Mouse (Mus musculus): ENCODE results near the gene Nav2.

Nav2 gene

DNA sequence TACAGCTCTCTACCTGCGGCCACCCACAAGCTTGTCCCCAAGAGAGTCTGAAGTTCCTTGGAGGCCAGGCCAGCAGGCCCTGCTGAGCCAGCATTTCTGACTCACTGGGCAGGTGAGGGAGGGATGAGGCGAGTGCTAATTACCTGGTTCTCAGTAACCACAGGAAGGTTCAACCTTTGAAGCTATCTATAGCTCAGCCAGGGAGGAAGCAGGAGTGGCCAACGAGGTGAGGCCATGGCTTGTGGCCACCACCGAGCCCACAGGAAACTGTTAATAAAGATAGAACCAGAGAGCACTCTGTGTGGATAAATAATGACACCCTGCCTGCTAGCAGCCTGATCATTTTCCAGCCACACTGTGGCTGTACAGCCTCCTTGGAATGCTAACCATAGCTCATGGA, 294.5 kb downstream of the Nav2 start:
- no peak for DNase-seq (ENCODE audit: low spot score in 2 of 2)

DNA sequence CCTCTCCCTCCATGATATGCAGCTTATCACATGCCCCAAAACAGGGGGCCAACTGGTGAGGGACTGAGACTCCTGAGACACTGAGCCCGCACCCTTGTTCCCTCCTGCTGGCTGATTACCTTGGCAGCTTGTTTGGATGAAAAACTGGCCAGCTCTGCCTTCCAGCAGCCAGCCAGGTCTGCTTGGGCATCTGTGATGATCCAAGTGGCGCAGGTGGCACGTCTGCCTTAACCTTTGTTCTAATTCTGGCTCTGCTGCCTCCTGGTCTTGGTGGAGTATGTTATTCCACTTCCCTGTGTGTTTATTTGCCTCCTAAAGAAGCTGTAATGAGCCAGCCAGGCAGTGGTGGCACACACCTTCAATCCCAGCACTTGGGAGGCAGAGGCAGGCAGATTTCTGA, 296.3 kb downstream of the Nav2 start:
- DNase-seq (ENCODE audit: low spot score in 2 of 2): no peak

DNA sequence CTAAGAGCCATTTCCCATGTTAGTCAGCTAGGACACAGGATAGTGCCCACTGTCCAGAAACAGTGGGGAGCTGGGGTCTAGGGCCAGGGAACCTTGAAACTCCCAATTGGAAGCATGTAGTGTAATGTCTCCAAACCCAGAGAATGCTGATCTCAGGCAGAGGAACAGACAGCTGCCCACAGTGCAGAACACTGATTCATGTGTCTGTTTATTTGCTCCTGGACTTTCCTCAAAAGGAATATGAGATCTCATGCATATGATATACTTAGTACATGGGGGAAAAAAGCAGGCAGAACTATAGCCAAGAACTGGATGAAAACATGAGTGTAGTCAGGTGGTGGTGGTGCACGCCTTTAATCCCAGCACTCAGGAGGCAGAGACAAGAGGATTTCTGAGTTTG, 297.0 kb downstream of the Nav2 start:
- no peak for DNase-seq (ENCODE audit: low spot score in 2 of 2)

DNA sequence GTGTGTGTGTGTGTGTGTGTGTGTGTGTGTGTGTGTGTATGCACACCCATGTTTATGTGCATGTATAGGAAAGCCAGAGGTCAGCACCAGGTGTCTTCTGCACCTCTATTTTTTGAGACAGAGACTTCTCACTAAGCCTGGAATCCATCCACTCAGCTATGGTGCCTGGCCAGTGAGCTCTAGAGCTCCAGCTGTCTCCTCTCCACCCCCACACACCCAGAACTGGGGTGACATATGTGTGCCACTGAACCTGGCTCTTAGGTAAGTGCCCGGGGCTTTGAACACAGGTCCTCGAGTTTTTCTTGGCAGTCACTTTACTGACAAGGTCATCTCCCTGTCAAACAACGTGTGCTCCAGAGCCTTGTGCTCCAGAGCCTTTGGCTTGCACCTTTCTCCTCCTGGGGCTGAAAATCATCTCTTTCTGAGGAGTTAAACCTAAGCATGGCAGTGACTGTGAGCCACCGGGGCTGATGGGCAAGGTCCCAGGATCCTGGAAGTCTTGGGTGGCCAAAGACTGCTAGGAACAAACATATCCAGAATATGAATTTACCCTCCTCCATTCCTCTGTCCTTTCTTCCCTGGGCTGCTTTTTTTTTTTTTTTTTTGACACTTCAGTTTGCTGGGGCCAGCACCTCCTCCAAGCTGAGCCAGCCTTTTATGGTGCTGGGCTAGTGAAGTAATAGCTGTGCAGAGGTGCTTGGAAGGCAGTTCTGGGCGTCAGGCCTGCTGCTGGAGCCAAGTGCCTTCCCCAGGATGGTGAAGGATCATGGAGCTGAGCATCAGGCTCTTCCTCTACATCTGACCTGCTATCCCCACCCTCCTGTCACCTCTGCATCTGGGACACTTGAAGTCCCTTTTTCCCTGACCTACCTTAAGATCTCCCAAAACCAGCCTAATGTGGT, 298.5 kb downstream of the Nav2 start:
- peak in 1 of 2 experiments; percentile 20 for DNase-seq (ENCODE audit: low spot score in 2 of 2)

DNA sequence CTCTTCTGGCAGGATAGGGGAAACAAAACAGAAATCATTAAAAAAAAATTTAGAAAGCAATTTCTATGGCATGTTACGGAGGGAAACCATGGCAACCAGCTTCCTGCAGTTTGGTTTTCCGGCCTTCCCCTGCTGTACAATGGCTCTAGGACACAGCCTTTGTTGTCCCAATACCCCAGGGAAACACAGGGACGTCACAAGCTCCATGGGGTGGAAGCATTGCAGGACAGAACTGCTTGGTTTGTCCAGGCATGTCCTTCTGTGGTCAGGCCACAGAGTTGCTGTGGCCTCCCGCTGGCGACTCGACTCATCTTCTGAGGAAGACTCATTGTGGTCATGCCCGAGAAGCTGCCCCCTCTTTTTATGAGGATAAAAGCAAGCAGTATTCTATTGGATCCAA, 301.0 kb downstream of the Nav2 start:
- DNase-seq (ENCODE audit: low spot score in 2 of 2): peak in 1 of 2 experiments; percentile 16

DNA sequence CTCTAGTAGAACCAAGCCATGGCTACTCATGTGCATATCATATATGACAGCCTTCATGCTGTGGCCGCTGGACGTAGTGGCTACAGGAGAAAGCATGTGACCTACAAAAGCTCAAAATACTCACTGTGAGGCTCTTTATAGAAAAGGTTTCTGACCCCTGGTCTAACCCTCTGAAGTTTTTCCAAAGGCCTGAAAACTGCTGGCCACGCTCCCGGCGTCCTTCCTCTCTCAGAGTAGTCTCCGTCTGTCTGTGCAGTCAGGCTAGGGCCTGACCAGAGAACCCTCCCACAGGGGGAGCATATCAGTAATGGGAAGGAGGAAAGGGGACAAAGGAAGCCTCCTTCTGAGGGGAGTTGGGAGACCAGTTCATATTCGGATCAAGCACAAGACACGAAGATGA, 302.2 kb downstream of the Nav2 start:
- no peak for DNase-seq (ENCODE audit: low spot score in 2 of 2)

DNA sequence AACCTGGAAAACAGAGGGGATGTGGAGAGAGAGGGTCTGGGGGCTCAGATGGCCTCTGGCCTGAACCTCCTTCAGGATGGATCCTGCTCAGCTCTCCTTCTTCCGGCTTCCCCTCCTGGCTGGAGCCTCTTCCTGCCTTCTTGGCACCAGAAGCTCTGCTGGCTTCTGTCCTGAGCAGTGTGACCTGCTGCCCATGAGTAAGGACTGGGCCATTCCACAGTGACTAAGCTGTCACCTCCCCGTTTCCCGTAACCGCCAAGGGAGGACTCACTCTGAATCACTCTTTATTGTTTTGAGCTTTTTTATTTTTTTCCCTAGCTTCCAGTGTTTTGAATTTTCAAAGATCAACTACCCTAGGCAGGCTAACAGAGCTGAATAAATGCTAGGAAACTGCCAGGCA, 304.5 kb downstream of the Nav2 start:
- peak; percentile 14 to 57 for DNase-seq (ENCODE audit: low spot score in 2 of 2)

DNA sequence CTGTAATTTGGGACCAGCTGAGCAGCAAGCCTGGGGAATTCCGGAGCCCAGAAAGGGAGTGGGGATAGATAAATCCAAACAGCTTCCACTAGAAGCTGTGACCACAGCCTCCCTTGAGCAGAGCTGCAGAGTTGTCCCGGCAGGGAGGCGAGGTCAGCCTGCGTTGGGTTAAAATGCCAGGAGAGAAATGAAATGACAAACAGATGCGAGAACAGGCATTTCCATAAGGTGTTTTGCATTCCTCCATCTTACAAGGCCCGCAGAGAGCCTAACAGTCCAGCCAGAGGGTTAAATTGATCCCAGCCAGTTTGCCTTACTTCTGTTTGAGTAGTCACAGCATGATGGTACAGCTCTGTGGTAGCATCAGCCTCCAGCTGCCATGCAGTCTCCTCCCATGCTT, 309.3 kb downstream of the Nav2 start:
- DNase-seq (ENCODE audit: low spot score in 2 of 2): no peak

DNA sequence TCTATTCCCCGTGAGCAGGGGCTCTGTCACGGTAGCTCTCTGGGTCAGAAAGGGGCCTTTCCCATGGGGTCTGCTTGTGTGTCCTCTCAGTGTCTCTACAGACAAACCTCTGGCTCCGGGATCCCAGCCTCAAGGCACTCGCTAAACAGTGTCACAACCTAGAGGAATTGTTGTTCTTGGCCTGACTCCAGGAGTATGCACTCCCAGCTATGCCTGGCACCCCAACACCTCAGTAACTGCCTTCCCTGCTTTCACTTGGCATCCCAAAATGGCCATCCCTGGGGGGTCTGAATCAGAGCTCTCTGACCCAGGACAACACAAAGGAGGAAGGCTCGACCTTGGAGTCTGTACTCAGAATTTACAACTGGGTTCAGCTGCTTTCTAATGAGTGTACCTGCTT, 317.2 kb downstream of the Nav2 start:
- DNase-seq (ENCODE audit: low spot score in 2 of 2): no peak

DNA sequence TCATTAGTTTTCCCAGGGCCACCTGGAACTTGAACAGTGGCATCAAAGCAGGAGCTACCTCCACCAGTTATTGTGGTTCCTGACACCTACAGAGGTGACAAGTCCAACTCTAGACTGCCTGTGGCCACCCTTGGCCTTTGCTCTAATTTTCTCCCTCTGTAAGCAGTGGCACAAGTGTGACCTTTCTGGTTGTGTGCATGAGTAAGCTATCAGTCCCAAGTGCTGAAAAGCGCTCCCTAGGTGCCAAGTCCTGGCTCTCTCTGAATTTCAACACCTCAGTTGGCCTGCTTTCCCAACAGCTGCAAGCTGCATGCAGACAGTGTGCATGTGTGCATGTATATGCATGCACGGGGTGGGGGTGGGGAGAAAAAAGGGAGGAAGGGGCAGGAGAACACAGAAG, 324.5 kb downstream of the Nav2 start:
- DNase-seq (ENCODE audit: low spot score in 2 of 2): no peak

DNA sequence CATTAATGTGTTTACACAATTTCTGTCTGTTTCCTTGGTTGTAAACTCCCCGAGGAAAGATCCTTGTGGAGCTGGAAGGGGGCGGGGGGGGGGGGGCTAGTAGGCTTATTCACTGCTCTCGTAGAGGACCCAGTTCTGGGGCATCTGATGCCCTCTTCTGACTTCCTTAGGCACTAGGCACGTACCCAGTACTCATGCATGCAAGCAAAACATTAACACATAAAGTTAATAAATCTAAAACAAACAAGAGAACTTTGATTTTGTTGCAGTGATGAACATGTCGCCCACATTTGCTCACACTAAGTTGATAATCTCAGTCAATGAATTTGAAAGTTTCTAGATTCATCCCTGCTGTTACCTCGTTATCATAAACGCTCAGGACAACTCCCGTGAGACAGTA, 325.8 kb downstream of the Nav2 start:
- no peak for DNase-seq (ENCODE audit: low spot score in 2 of 2)

DNA sequence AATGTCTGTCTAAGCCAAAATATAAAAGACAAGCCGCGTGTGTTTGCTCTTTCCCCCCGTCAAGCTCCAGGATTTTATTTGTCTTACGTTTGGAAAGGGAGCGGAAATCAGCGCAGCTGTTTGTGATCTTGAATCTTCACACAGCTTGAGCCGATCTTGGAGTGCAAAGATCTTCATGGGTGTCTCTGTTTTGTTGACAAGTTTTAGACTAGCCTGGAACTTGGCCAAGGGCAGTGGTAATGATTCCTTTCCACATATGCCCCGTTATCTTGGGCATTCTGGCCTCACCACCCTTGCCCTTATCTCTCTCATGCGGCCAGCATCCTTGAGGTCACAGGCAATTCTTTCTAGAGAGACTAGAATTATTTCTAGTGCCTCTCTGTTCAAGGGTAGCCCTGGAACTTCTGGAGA, 326.8 kb downstream of the Nav2 start:
- no peak for DNase-seq (ENCODE audit: low spot score in 2 of 2)

DNA sequence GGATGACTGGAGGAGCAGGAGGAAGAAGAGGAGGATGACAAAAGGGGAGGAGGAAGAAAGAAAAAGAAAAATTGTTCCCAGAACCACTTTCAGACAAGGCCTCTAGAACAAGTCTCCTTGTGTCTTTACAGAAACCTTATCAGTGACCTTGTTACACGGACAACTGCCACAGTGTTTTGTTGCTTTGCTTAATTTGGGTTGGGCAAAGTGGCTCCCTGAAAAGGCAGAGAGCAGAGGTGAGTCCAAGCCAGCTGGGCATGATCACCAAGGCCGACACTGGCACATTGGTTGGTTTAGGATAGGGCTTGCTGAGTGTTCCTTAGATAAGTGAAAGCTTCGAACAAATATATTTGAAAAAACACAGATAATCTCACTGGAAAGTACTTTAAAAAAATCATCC, 327.3 kb downstream of the Nav2 start:
- no peak for DNase-seq (ENCODE audit: low spot score in 2 of 2)

DNA sequence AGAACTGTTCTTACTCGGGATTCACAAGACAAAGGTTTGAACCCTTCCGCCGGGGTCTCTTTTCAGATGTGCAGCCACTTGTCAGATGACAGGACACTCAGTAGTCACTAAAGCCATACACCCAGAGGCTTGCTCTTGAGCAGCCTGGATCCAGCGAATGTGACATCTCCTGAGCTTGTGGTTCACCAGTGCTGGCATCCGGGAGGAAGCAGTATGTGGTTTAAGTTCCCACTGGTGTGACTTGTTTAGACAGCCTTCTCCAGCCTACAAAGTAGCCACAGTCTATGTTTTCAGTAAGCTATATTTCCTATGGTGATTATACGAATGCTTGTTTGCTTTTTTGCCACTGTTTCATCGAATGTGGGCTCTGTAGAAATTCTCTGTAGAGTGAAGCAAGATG, 331.9 kb downstream of the Nav2 start:
- no peak for DNase-seq (ENCODE audit: low spot score in 2 of 2)

DNA sequence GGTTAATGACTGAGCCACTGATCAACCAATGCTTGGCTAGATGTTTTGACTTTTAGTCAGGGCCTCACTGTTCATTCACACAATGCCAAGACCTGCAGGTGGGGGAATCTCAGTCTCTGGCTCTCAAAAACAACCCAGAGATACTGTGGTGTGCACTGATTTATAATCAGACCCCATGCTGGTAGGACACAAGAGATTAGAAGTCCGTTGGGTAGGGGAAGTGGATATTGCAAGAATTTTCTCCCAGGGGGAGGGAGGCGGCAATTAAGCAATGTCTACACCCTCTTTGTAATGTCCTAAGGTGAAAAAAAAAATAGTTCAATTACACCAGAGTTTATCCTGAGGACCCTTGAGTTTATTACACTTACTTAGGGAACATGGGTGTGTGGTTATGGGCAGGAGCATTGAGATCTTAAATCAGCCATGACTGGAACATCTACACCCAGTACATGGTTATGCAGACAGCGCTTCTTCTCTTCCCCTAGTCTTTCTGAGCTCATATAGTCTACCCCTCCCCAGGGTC, 332.8 kb downstream of the Nav2 start:
- DNase-seq (ENCODE audit: low spot score in 2 of 2): no peak

DNA sequence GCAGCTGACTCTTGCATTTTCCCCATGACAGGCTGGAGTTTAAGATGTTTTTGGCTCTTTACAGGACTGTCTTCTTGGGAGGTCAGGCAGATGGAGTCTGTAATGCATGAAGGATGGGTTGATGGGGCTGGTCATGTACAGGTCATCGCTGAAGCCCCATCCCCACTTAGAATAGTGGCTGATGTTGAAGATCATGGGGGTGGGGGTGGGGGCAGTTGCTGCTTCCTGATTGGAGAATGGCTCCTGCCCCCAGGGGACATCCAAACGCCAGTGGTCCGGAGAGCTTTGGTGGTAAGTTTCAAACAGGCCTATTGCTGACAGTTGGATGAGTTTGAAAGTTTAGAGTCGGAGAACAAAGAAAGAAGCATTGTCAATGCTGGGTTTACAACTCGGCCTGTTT, 333.7 kb downstream of the Nav2 start:
- DNase-seq (ENCODE audit: low spot score in 2 of 2): no peak

DNA sequence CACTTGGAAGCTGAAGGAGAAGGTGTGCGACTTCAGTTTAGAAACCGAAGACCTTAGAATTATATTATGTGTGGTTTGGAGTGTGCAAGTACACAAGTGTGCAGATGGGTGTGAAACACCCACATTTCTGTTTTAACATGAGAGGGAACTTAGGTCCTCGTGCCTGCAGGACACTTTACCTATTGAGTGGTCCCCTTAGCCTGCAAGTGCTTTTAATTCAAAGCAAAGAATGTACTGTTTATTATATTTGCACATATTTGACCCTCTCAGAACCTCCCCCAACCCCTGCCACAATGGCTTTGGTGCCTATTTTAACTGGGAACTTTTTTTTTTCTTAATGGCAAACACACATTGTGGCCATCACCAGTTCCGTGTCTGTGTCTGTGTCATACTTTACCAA, 334.6 kb downstream of the Nav2 start:
- no peak for DNase-seq (ENCODE audit: low spot score in 2 of 2)

DNA sequence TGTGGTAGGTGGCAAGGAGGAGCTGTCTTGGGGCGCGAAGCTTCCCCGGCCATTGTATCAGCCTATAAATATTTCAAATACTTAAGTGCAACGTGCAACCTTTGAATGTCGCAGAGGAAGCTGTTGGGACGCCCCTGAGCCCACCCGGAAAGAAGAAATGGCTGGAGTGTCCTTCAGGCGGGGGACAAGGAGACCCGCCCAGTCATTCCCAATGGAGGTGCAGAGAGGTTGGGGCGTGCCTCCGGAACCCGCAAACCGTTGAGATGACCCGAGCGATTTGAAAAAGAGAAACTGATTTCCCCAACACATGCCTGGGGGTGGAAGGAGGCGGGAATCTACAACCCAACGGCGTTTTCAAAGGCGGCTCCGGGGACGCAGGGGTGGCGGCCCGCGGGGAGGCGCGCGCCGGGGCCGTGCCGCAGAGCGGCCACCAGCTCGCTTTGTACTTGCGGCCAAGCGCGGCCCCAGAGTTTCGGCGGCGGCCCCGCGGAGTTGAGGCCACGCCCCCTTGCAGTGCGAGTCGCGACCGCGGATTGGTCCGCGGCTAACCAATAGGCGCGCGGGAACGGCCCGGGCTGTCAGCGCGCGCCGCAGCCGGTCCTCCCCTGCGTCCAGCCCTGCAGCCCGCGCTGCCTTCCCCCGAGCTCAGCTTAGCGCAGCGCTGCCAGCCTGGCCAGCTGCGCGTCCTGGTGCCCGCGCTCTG, 337.2 kb downstream of the Nav2 start:
- peak; percentile 85 to 90 for DNase-seq (ENCODE audit: low spot score in 2 of 2)

DNA sequence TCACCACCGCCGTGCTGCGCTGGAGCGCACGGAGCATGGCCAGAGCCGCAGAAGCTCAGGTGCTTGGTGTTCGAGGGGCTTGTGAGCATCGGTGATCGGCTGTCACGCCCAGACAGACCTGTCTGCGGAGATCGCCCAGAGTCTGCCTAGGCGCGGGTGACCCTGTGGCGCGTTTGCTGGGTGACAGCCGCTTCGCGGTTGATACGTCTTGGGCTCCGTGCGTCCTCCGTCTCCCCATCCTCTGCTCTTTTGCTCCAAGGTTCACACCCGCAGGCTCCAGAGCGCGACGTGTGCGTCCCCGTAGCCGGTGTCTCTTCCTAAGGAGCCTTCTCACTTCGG, 337.7 kb downstream of the Nav2 start:
- DNase-seq (ENCODE audit: low spot score in 2 of 2): peak in 1 of 2 experiments; percentile 6

DNA sequence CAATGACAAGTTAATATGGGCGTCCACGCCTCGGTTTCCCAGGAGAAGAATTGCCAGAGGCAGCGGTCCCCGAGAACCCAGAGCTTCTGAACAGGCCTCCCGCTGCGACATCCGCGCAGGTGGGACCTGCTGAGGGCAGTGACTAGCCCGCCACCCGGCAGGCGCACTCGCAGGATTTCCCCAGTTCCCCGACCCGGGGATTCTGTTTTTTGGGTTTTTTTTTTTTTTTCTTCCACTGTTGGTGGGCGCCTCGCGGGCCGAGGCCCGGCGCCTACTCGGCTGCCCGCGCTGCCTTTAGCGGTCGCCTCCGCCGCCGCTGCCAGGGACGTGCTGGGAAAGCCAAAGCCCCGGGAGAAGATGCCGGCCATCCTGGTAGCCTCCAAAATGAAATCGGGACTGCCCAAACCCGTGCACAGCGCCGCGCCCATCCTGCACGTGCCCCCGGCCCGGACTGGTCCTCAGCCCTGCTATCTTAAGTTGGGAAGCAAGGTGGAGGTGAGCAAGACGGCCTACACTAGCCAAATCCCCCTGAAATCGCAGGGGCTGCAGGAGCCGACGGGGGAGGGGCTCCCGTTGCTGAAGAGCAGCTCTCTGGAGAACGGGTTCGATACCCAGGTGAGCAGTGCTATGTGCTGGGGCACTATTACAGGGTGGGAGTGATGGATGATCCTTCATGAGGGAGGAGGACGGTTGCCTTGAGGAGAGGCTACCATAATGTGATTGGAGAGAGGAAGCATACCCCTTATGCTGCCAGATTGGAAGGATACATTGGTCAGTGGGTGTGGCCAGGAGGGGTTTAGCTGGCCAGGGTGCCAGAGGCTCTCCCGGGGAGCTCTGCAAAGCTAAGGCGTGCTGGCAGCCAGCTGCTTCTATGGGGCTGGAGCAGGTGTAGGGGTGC, 338.3 kb downstream of the Nav2 start:
- no peak for DNase-seq (ENCODE audit: low spot score in 2 of 2)

DNA sequence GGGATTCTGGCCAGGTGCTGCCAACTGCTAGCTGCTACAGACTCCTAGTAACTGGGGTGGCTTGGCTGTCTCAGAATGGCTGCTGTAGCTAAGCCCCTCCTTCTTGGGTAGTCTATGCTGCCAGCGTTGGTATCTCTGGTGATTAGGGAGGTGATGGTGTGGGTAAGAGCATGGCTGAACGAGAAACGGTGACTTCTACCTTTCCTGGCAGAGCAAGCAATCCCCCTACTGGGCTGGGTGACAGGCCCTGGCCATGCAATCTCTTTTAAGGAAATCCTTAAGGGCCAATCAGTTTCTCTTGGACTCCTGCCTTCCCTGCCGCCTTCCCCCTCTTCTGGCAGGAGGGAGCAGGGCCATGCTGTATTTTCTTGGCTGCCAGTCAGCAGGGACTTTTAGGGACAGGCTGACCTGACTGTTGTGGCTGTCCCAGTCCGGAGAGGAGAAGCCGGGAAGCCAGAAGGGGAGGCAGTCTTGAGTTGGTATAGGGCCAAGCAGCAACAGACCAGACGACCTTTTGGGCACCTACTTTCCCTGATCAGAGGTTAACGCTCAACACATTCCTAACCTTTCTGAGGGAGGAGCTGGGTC, 339.3 kb downstream of the Nav2 start:
- DNase-seq (ENCODE audit: low spot score in 2 of 2): peak in 1 of 2 experiments; percentile 61

Measured in urinary bladder, postnatal 36 days (tissue).